Mouse (Mus musculus): ENCODE results near the gene Gm11487. TPM values are rescaled to one million over a fixed set of nuclear protein-coding genes. Genes with fewer than 3 reads are reported as not detected.

The Gm11487 gene
- polyA plus RNA-seq (2012; rRNA removed) = not detected in 2 replicates

GRCm38 (mm10) chr4:73404972-73405371 is at the start of gene Gm11487:
Gene Gm11487 (minus strand): TSS chr4:73405072.

Other genes with a start within 250 kb of the Gm11487 start
- gene Gm11238, start 202.8 kb upstream of the Gm11487 start, polyA plus RNA-seq (2012; rRNA removed) = not detected in 2 replicates
- gene Gm11237, start 217.9 kb upstream of the Gm11487 start, polyA plus RNA-seq (2012; rRNA removed) = not detected in 2 replicates
- not detected in 2 replicates for gene Gm11236, start 233.0 kb upstream of the Gm11487 start, polyA plus RNA-seq (2012; rRNA removed)

All from central nervous system, embryonic 11.5 days (tissue).